Mouse (Mus musculus): Measurements from ENCODE around the gene Il11ra1. TPM values are rescaled to one million over a fixed set of nuclear protein-coding genes. Genes with fewer than 3 reads are reported as not detected.

Gene Il11ra1
- total and polyA plus RNA-seq, 2 experiments from 2014 or later = 41.9 to 47.4 TPM

Other genes with a start within 250 kb of the Il11ra1 start
- gene Kif24, start 235.1 kb upstream of the Il11ra1 start, total RNA-seq (2014; rRNA removed) = 4.2 and 4.8 TPM in 2 replicates
- gene Kif24, start 235.1 kb upstream of the Il11ra1 start, polyA plus RNA-seq (2015; fragmentation: Nextera tagmentation; extraction: Ambion mirVana) = 2.3 and 2.7 TPM in 2 replicates
- gene Nudt2, start 234.8 kb upstream of the Il11ra1 start, total RNA-seq (2014; rRNA removed) = 29.2 and 40.7 TPM in 2 replicates
- gene Nudt2, start 234.8 kb upstream of the Il11ra1 start, polyA plus RNA-seq (2015; fragmentation: Nextera tagmentation; extraction: Ambion mirVana) = 68.6 and 71.6 TPM in 2 replicates
- gene AI464131, start 196.9 kb upstream of the Il11ra1 start, total RNA-seq (2014; rRNA removed) = 62.4 and 69.9 TPM in 2 replicates
- 22.0 and 22.9 TPM in 2 replicates for gene AI464131, start 196.9 kb upstream of the Il11ra1 start, polyA plus RNA-seq (2015; fragmentation: Nextera tagmentation; extraction: Ambion mirVana)
- gene 1110017D15Rik, start 182.7 kb upstream of the Il11ra1 start, total RNA-seq (2014; rRNA removed) = 2.3 and 9.9 TPM in 2 replicates
- gene 1110017D15Rik, start 182.7 kb upstream of the Il11ra1 start, polyA plus RNA-seq (2015; fragmentation: Nextera tagmentation; extraction: Ambion mirVana) = 19.9 and 21.4 TPM in 2 replicates
- 136 and 193 TPM in 2 replicates for gene Fam219a, start 130.5 kb upstream of the Il11ra1 start, total RNA-seq (2014; rRNA removed)
- 17.7 and 21.2 TPM in 2 replicates for gene Fam219a, start 130.5 kb upstream of the Il11ra1 start, polyA plus RNA-seq (2015; fragmentation: Nextera tagmentation; extraction: Ambion mirVana)
- gene Dnaic1, start 130.2 kb upstream of the Il11ra1 start, total RNA-seq (2014; rRNA removed) = 3.6 and 4.5 TPM in 2 replicates
- 3.0 and 4.8 TPM in 2 replicates for gene Dnaic1, start 130.2 kb upstream of the Il11ra1 start, polyA plus RNA-seq (2015; fragmentation: Nextera tagmentation; extraction: Ambion mirVana)
- 179 and 205 TPM in 2 replicates for gene Enho, start 59.7 kb upstream of the Il11ra1 start, total RNA-seq (2014; rRNA removed)
- 139 and 141 TPM in 2 replicates for gene Enho, start 59.7 kb upstream of the Il11ra1 start, polyA plus RNA-seq (2015; fragmentation: Nextera tagmentation; extraction: Ambion mirVana)
- 59.3 and 61.9 TPM in 2 replicates for gene Cntfr, start 2.9 kb upstream of the Il11ra1 start, total RNA-seq (2014; rRNA removed)
- gene Cntfr, start 2.9 kb upstream of the Il11ra1 start, polyA plus RNA-seq (2015; fragmentation: Nextera tagmentation; extraction: Ambion mirVana) = 18.5 and 22.1 TPM in 2 replicates
- gene Rpp25l, start 13.5 kb downstream of the Il11ra1 start, total RNA-seq (2014; rRNA removed) = 35.0 and 42.2 TPM in 2 replicates
- gene Rpp25l, start 13.5 kb downstream of the Il11ra1 start, polyA plus RNA-seq (2015; fragmentation: Nextera tagmentation; extraction: Ambion mirVana) = 47.3 and 48.3 TPM in 2 replicates
- 145 and 147 TPM in 2 replicates for gene Dctn3, start 23.2 kb downstream of the Il11ra1 start, total RNA-seq (2014; rRNA removed)
- gene Dctn3, start 23.2 kb downstream of the Il11ra1 start, polyA plus RNA-seq (2015; fragmentation: Nextera tagmentation; extraction: Ambion mirVana) = 306 and 316 TPM in 2 replicates
- gene Arid3c, start 31.2 kb downstream of the Il11ra1 start, total RNA-seq (2014; rRNA removed) = 0.22 and 2.1 TPM in 2 replicates
- 0.68 and 0.99 TPM in 2 replicates for gene Arid3c, start 31.2 kb downstream of the Il11ra1 start, polyA plus RNA-seq (2015; fragmentation: Nextera tagmentation; extraction: Ambion mirVana)
- 77.6 and 87.8 TPM in 2 replicates for gene Galt, start 55.2 kb downstream of the Il11ra1 start, total RNA-seq (2014; rRNA removed)
- gene Galt, start 55.2 kb downstream of the Il11ra1 start, polyA plus RNA-seq (2015; fragmentation: Nextera tagmentation; extraction: Ambion mirVana) = 55.5 and 55.9 TPM in 2 replicates
- 95.9 and 108 TPM in 2 replicates for gene Sigmar1, start 56.2 kb downstream of the Il11ra1 start, total RNA-seq (2014; rRNA removed)
- gene Sigmar1, start 56.2 kb downstream of the Il11ra1 start, polyA plus RNA-seq (2015; fragmentation: Nextera tagmentation; extraction: Ambion mirVana) = 61.3 and 61.9 TPM in 2 replicates
- 148 and 223 TPM in 2 replicates for gene Ccl27a, start 74.3 kb downstream of the Il11ra1 start, total RNA-seq (2014; rRNA removed)
- gene Ccl27a, start 74.3 kb downstream of the Il11ra1 start, polyA plus RNA-seq (2015; fragmentation: Nextera tagmentation; extraction: Ambion mirVana) = 289 and 292 TPM in 2 replicates
- not detected in 2 replicates for gene Gm21541, start 203.6 kb downstream of the Il11ra1 start, total RNA-seq (2014; rRNA removed)
- not detected in 2 replicates for gene Gm21541, start 203.6 kb downstream of the Il11ra1 start, polyA plus RNA-seq (2015; fragmentation: Nextera tagmentation; extraction: Ambion mirVana)
- 3.6 and 23.1 TPM in 2 replicates for gene Gm20878, start 241.6 kb downstream of the Il11ra1 start, total RNA-seq (2014; rRNA removed)
- 9.6 and 10.7 TPM in 2 replicates for gene Gm20878, start 241.6 kb downstream of the Il11ra1 start, polyA plus RNA-seq (2015; fragmentation: Nextera tagmentation; extraction: Ambion mirVana)